ENCODE assay signal across 32 mouse cellular contexts in the genomic region with DNA sequence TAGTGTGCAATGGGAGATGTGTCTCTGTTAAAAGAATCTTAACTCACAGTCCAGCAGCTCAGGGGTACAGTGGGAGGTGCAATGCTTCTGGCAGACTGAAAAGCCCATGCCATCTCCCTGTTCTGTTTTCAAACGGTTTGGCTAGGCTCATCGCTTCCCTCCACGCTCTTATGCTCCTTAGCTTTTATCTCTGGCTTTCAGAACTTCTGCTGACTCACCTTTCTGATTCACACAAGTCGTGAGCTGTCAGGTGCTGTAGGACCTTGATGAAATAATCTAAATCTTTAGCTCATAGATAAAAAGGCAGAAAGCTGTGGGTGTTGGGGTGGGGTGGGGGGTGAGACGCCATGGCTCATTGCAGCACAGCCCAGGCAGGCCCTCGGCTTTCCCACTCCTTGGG.
DNase-seq lines count a peak whose midpoint lies in the region; ATAC-seq lines count a peak whose summit lies in the region.
"Had no signal": no experiment of that assay in that cellular context is flagged by ENCODE, and none has a peak within 500 bp of the region (broad histone marks: within the 10 kb centered on the region; RNA-seq: fewer than 3 reads in every experiment).

No protein-coding gene starts in this region.

- no peak overlapping the region for H3K4me3 ChIP-seq in forebrain, embryonic 14.5 days (ENCODE audit: low read depth, low read length)
- H3K4me3 ChIP-seq: embryonic facial prominence, embryonic 10.5 days; embryonic facial prominence, embryonic 15.5 days; forebrain, embryonic 12.5 days; hindbrain, embryonic 13.5 days; limb, embryonic 10.5 days; limb, embryonic 15.5 days; midbrain, embryonic 10.5 days had no signal

- no peak overlapping the region for H3K27ac ChIP-seq in forebrain, embryonic 14.5 days (ENCODE audit: low read depth, low read length)
- H3K27ac ChIP-seq: embryonic facial prominence, embryonic 10.5 days; embryonic facial prominence, embryonic 15.5 days; forebrain, embryonic 12.5 days; hindbrain, embryonic 13.5 days; limb, embryonic 10.5 days; limb, embryonic 15.5 days; macrophage; midbrain, embryonic 10.5 days; stomach, postnatal 0 days had no signal

- no peak for ATAC-seq in forebrain, embryonic 14.5 days
- ATAC-seq: CD4-positive, CD25-positive, alpha-beta regulatory T cell, adult 4 months; intestine, postnatal 0 days; midbrain, embryonic 16.5 days had no signal

- intact Hi-C loops in heart, postnatal 10 days (cut with DNase I), result no loop called here

- no peaks in the 10 kb centered on the region for H3K9me3 ChIP-seq in forebrain, embryonic 14.5 days (replicated peaks; ENCODE audit: control insufficient read depth, low read length)
- H3K9me3 ChIP-seq: embryonic facial prominence, embryonic 10.5 days; embryonic facial prominence, embryonic 15.5 days; forebrain, embryonic 12.5 days; hindbrain, embryonic 13.5 days; limb, embryonic 10.5 days; limb, embryonic 15.5 days; midbrain, embryonic 10.5 days had no signal

- H3K9ac ChIP-seq in forebrain, embryonic 14.5 days (ENCODE audit: low read length), result no peak overlapping the region
- H3K9ac ChIP-seq: embryonic facial prominence, embryonic 15.5 days; forebrain, embryonic 12.5 days; hindbrain, embryonic 13.5 days; limb, embryonic 15.5 days had no signal

- peak; percentile 61 for DNase-seq in heart, adult 11 months
- no peak for DNase-seq in heart, postnatal 10 days
- peak; percentile 45 for DNase-seq in thymus, postnatal 0 days (ENCODE audit: low spot score)
- DNase-seq in thymus, postnatal 10 days (ENCODE audit: low spot score in 2 of 2), result no peak
- DNase-seq in brain, adult 2 months (ENCODE audit: low read depth, low spot score), result peak; percentile 56
- no peak for DNase-seq in forebrain, embryonic 14.5 days (ENCODE audit: low spot score)
- no peak for DNase-seq in cerebellum, postnatal 10 days
- DNase-seq: cerebellum, adult 11-12 months; cerebellum, adult 9-11 months; gastrocnemius, postnatal 25 days; heart, adult 18-20 months; heart, postnatal 4 days; kidney, adult 9 months; kidney, postnatal 14 days; layer of hippocampus, adult 9-11 months; lung, adult 2 months; lung, postnatal 10 days; right cerebral cortex, postnatal 4 days; thymus, adult 18-20 months had no signal

- H3K36me3 ChIP-seq in forebrain, embryonic 14.5 days (ENCODE audit: control insufficient read depth, insufficient read depth, low read length), result no peaks in the 10 kb centered on the region
- H3K36me3 ChIP-seq: embryonic facial prominence, embryonic 10.5 days; embryonic facial prominence, embryonic 15.5 days; forebrain, embryonic 12.5 days; hindbrain, embryonic 13.5 days; limb, embryonic 10.5 days; limb, embryonic 15.5 days; midbrain, embryonic 10.5 days had no signal

- no peaks in the 10 kb centered on the region for H3K4me1 ChIP-seq in forebrain, embryonic 14.5 days (ENCODE audit: control insufficient read depth, insufficient read depth, low read length)
- H3K4me1 ChIP-seq: embryonic facial prominence, embryonic 15.5 days; limb, embryonic 10.5 days had no signal

- no peaks in the 10 kb centered on the region for H3K27me3 ChIP-seq in forebrain, embryonic 14.5 days (replicated peaks; ENCODE audit: control insufficient read depth, insufficient read depth, low read length)

- no peak overlapping the region for H3K4me2 ChIP-seq in forebrain, embryonic 14.5 days (ENCODE audit: low read length)
- H3K4me2 ChIP-seq: embryonic facial prominence, embryonic 15.5 days; forebrain, embryonic 12.5 days; heart, embryonic 11.5 days; hindbrain, embryonic 13.5 days; limb, embryonic 15.5 days had no signal

- WGBS in forebrain, embryonic 14.5 days, result 86% methylated on average over 6 of the region's 6 CpGs

Comparison
In these comparisons a context has a peak if more than half of its experiments do, and no peak if none do; other contexts are left out.
1. DNase-seq: peak in heart, adult 11 months (single experiment), thymus, postnatal 0 days (single experiment) and brain, adult 2 months (single experiment); none in heart, postnatal 10 days (0 of 2), thymus, postnatal 10 days (0 of 2), forebrain, embryonic 14.5 days (single experiment) and cerebellum, postnatal 10 days (0 of 2).